Mouse (Mus musculus) cerebellum, adult 18-20 months (tissue): Measurements from ENCODE around the gene Slc47a2.

ENCODE experiments used
- DNase-seq, 2 experiments: peaks; one replicate each; pipeline ENCODE4 v3.0.0; 2021

The Slc47a2 gene

DNA sequence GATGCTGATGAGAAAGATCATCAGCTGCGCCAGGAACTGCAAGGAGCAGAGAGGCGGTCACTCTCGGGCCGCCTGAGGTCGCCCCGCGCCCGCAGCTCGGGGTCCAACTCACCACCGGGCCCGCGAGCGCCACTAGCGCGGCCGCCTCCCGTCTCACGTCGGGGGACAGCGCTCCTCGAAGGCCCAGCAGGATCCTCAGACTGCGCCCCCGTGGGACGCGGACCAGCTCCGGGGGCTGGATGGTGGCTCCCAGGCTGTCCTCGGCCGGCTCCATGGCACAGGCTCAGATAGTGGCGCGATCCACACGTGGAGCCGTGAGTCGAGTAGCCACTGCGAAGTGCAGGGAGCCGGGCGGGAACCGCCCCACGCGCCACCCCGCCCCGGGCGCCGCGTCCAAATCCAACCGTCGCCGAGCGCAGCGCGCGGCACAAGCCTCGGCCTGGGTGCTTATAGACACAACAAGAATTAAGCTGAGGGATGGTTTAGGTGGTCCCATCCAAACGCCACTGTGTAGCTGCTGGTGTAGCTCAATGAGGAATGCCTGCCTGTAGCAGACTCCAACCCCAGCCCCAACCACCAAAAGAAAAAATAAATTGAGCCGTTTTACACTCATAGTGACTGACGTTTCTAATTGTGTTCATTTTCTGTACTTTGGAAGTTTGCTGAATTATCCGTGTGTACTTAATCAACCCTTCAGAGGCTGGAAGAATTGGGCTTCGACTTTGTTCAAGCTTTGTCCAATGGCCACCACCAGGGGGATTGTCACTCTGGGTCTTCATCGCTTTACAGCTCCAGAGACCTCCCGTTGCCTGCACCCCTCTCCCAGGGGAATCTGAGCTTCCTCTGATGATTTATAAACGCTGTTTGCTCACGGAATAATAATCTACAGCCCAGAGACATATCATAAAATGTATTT is at the start of gene Slc47a2:
TSS of gene Slc47a2 (minus strand) at position 356 of the 916 bp plus-strand sequence.
- peak in 1 of 2 experiments; percentile 8 for DNase-seq

- no peak for DNase-seq
Measured at GRCm38 (mm10) chr11:61388936-61389335, 46.3 kb upstream of the Slc47a2 start.

DNA sequence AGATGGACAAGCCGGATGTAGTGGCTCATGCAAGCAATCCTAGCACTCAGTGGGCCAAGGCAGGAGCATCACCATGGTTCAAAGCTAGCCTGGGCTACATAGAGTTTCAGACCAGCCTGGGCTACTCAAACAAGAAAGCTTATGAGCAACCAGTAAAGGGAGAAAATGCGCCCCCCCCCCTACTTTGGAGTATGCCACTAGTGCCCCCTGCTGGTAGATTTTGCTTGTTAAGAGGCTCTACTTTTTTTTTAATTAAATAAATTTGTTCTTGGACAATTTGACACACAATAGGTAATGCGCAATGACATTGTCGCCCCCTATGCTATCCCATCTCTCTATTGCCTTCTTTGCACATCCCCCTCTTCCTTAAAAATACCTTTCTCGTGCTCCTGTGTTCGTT is 45.4 kb upstream of the Slc47a2 start:
- peak; percentile 34 to 45 for DNase-seq

DNA sequence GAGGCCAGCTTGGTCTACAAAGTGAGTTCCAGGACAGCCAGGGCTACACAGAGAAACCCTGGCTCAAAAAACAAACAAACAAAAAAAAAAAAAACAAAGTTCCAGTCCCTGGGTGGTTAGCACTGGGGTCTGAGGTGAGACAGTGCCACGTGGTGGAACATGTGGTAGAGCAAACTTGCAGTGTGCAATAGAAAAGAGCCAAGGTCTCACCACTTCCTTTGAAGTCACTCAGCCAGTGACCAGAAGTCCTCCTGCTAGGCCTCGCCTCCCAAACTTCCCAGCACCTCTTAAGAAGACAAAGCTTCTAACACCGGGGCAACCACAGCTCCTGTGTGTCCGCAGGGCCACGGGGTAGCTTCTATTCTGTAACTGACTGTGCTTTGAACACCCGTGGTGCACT is 44.6 kb upstream of the Slc47a2 start:
- DNase-seq: no peak

- no peak for DNase-seq
Measured at GRCm38 (mm10) chr11:61385725-61386124, 43.1 kb upstream of the Slc47a2 start.

GRCm38 (mm10) chr11:61381272-61381671 is 38.6 kb upstream of the Slc47a2 start:
- no peak for DNase-seq

DNA sequence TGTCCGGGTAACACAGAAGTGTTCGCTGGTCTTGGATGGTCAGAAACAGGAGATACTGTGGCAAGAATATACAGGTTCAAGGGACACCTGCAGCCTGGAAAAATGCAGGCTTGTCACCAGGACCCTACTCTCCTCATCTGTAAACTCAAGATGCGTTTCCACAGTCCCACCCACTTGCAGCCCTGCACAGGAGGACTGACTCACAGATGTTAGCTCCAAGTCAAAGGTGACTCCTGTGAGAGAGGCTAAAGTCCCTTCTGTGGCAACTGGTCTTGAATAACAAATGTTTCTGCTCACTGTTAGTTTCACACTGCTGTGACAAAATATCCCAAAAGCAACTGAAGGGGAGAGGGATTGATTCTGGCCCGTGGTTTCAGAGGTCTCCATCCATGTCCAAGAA is 36.0 kb upstream of the Slc47a2 start:
- DNase-seq: no peak

- no peak for DNase-seq
Measured at GRCm38 (mm10) chr11:61377881-61378613, 35.4 kb upstream of the Slc47a2 start, which contains the start of gene Slc47a1. TSS of gene Slc47a1 (minus strand) at chr11:61378345.

DNA sequence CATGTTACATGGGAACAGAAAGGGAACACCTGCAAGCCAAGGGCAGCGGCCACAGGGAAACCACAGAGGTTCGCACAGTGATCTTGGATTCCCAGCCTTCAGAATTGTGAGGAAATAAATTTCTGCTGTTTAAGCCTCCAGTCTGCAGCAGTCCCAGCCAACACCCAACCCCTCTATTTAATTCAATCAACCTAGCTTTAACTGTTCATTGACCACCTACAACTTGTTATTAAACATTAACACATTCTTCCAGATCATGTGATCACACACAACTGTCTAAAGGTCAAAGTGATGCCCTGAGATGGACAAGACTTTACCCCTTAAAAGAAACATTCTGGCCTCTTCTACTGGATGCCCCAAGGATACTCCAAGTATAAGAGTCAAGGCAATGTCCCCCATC is 26.0 kb upstream of the Slc47a2 start:
- no peak for DNase-seq

DNA sequence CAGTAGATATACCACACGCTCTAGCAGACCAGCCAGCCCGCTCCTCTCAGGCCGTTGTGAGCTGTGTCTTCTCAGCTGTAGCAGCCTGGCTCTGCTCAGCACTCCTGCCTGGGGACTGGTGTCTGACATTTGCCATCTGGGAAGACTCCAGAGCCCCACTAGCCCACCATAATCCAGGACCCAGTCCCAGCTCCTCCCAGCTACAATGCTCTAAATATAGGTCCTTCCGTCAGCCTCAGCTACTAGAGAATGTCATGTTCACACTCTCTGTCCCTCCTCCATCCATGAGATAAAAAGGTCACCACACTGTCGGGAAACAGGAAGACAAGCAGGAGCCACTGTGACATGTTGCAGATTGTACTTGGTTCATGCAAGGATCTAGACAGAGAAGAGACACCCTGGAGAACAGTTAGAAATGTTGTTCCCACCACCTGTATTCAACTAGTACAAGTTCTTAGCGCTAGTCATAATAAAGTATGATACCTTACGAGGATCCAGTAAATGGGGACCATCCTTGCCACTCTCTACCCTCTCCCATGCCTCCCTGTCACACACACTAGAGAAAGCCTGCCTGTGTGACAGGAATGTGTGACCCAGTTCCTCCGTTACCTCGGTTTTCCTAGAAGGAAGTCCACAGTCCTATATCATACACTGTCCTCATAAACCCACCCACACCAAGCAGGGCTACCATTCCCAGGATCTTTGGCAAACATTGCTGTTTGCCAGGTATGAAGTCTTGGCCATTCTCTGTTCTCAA is 24.0 kb upstream of the Slc47a2 start:
- DNase-seq: no peak

DNA sequence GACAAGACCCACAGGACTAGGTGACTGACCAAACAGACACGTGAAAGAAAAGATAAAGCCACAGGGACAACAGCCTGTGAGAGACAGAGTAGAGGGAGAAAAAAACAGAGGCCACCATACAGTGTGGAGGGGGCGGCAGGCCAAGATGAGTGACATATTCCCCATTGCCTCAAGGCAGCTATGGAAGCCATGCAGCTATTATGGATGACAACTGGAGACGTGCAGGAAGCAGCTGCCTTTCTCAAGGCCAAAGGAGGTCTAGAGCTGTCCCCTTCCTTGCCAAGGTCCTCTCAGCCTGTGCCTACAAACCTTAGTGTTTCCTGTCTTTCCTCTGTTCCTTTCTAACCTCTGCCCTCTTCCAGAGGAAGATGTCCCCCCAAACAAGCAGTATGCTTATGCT is 23.3 kb upstream of the Slc47a2 start:
- DNase-seq: no peak

DNA sequence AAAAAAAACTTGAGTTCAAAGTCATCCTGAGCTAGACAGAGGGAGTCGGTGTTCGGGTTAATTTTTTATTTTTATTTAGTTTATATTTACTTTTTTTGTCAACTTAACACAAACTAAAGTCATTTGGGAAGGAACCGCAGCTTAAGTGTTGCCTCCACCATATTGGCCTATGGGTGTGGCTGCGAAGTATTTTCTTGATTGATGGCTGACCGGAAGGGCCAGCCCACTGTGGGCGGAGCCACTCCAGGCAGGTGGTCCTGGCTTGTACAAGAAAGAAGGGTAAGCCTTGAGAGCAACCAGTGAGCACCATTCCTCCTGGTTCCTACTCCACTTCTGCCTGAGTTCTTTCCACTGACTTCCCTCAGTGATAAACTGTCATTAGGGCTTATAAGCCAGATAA is 21.4 kb upstream of the Slc47a2 start:
- DNase-seq: no peak

DNA sequence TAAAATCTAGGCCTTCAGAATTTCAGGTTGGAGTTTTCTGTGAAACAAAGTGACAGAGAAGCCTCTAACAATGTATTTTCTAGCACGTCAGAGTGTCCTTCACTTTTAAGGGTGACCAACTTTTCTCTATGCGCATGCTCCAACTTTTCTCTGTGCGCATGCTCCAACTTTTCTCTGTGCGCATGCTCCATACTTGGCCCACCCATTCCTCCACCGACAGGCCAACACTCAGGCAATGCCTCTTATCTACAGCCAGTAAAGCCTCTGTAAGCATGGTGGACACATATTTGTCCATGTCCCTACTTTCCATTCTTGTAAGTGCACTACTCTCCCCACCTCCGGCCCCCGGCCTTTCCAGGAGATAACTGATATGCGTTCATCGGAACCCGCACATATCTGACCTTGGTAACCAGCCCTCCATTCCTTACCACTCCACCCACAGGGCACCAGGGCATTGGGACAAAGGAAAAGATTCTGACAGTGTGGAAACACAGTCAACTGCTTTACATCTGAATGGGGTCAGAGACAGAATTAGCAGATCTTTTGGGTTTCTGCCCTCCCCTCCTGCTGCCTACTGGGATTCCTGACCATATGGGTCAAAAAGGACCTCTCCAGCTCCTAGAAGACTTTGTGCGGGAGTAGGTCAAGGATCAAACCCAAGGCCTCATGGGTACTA is 19.0 kb upstream of the Slc47a2 start:
- no peak for DNase-seq

GRCm38 (mm10) chr11:61356600-61356999 is 13.9 kb upstream of the Slc47a2 start:
- DNase-seq: no peak

DNA sequence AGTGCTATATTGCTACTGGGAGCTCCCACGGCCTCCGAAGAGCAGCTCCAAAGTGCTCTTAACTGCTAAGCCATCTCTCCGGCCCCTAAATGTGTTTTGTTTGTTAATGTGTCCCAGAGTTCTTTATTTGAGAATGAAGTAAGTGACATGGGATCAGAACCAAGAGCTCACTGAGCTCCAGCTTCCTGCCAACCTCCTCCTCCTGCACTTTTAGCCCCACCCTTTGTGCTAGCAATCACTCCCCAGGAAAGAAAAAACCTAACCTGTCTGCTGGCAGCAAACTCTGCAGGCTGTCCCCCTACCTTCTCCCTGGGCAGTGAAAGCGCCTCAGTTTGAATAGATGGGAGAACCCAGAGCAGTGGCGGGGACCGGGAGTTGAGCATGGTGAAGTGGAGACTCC is 13.5 kb upstream of the Slc47a2 start:
- DNase-seq: no peak

- no peak for DNase-seq
Measured at GRCm38 (mm10) chr11:61355351-61355750, 12.7 kb upstream of the Slc47a2 start.

GRCm38 (mm10) chr11:61354346-61354745 is 11.7 kb upstream of the Slc47a2 start:
- no peak for DNase-seq

DNA sequence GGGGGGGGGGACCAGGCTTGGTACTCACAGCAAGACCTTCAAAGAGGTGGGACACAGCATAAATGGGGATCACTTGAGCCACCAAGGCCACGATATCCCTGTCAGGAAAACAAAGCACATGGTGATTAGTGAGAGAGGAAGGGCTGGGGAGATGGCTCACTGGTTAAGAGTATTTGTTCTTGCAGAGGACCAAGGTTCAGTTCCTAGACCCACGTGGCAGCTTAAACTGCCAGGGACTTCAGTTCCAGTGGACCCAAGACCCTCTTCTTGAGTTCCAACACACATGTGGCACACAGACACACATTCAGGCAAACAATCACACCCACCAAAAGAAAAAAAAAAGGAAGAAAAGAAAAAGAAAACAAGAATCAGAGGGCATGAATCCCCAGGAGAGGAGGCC is 10.4 kb upstream of the Slc47a2 start:
- no peak for DNase-seq

DNA sequence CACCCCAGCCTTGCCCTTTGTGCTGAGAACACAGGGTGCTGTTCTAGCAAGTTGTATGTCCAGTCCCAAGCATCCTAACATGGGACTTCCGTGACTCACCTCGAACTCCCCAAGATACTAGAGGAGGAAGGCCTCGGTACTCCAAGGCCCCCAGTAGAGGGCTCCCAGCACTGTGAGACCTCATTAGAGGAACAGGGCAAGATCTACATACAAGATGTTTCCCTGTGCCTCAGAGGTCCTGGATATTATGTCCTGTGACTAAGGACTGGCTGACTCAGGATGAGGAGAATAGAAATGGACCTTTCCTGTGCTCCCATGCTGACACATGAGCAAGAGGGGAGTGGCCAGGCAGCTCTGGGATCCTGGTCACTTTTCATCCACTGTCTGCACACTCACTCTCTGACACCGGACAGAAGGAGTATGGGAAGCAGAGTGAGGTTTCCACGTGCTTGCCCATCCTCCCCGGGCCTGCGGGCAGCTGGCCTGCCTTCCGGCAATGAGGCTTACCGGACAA is 9.5 kb upstream of the Slc47a2 start:
- no peak for DNase-seq

DNA sequence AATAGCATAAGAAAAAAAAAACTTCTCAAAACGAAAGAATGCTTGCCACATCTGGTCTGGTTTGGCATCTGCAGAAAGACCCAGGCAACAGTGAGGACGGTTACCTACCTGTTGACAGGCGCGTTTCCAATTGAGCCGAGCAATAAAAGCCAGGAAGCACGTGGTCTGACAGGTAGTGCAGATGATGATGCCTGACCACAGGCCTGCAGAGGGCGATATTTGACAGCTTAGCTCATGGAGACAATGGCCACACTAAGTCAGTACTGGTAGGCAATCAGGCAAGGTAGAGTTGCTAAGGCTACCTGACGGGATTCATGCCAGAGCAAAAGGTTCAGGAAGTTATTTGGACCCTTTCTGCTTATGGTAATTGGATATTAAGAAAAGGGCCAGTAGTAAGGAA is 6.7 kb upstream of the Slc47a2 start:
- peak; percentile 85 to 89 for DNase-seq

DNA sequence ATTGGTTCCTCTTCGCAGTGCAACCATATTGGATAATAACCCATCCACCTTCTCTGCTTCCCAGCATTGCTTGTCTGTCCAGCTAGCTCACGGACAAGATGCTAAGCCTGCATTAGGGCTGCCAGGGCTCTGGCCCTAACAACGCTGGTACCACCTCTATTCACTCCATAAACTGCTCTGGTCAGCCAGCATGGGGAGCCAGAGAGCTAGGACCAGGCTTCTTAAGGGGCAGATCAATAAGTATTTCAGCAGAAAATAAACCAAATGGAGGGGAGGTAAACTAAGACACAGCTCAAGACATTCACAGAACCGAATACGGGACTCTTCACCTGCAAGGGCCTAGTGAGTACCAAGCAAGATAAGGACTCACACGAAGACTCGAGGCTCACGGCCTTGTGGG is 3.5 kb upstream of the Slc47a2 start:
- DNase-seq: no peak

- no peak for DNase-seq
Measured at GRCm38 (mm10) chr11:61341971-61342370, 689 bp downstream of the Slc47a2 start.
